Mouse (Mus musculus): Measurements from ENCODE around the gene Myh3. TPM values are rescaled to one million over a fixed set of nuclear protein-coding genes. Genes with fewer than 3 reads are reported as not detected.
"Not testable (repeated sequence)": the region's sequence is repeated elsewhere in the genome, so short reads cannot be mapped to it uniquely, and the experiment has no call there.

Myh3 gene
- total RNA-seq, 2 experiments from 2014 or later, result 0.05 TPM; not detected in 1

DNA sequence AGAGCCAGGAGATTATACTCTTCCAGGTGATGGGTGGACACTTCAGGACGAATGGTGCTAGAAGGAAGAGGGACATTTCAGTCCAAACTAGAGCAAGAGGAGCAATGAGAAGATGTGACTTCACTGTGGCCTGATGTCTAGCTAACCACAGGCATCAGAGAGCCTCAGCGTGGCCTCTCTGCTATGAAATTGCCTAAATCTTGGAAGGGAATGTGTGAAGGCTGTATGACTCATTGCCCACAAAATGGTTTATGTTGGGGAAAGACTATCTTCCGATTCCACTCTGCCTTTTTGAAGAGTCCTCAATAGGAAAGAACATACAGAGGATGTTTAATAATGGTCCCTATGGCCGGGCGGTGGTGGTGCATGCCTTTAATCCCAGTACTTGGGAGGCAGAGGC, 1.3 kb upstream of the Myh3 start:
- DNase-seq, result no peak
- intact Hi-C loops (cut with DNase I), result no loop called here

DNA sequence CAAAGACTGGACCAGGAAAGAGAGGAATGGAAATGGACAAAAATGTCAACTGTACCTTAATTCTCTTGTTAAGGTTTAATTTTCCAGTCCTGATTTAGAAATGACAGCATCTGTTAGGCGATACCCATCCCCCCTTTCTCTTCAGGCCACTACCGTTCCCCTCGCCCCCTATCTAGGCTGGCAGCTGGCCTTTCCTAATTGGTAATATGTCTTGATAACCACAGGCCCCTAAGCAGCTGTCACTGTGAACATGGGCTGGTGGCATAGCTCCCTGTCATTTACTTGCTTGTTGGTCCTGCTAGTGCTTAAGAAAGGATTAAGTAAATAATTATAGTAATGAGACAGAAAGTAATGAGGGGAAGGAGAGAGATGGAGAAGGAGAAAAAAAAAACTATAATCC, 665 bp upstream of the Myh3 start:
- no peak for DNase-seq
- intact Hi-C loops (cut with DNase I), result no loop called here

DNA sequence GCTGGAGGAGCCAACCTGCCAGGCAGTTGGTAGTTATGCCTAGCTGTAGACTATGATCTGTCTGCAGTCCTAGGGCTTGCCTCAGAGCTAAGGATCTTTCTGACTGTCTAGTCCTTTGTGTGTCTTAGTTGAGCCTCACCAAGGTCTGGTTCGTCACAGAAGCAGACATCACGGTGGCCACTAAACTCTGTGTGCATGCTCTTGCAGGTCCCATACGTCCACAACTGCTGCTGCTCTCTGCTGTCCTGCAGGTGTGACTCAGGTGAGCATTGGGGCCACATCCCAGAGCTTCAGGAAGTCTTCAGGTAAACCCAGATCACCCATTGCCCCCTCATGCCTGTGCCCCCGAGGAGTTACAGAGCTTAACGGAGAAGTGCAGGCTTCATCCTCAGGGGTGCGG, 788 bp downstream of the Myh3 start:
- DNase-seq, result no peak
- intact Hi-C loops (cut with DNase I), result no loop called here

DNA sequence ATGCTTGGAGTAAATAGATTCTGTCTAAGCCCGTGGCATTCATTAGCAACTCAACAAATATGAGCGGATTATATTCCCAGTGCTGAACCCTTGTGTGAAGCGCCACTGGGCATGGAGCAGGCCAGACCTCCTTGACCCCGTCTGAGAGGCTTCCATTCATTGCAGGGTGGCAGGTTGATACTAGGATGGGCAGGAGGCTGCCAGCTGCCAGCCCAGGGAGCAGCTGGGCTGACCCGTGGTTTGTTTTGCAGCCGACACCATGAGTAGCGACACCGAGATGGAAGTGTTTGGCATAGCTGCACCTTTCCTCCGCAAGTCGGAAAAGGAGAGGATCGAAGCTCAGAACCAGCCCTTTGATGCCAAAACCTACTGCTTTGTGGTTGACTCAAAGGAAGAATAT, 1.6 kb downstream of the Myh3 start:
- intact Hi-C loops (cut with DNase I), result loop anchor here (10.0 kb wide), 1 partner anchor 255 kb away; no protein-coding TSS in a partner anchor
- no peak for DNase-seq

DNA sequence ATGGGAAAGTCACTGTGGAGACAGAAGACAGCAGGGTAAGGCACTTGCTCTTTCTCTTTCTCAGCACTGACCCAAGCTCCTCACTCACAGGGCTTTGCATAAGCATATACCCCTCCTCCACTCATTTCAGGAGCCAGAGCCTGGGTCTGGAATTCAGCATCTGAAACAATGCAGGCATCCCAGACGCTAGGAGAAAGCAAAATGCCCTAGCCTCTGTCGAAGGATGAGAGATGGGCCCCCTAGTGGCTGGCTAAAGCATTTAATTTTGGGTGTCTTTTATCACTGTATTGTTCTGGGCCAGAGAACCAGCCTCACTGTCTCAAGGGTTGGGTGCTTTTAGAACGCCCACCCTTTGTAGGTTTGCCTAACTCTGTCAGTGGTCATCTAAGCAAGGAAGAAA, 2.1 kb downstream of the Myh3 start:
- peak; percentile 62 to 77 for DNase-seq
- intact Hi-C loops (cut with DNase I), result loop anchor here (10.0 kb wide), 1 partner anchor 255 kb away; no protein-coding TSS in a partner anchor

DNA sequence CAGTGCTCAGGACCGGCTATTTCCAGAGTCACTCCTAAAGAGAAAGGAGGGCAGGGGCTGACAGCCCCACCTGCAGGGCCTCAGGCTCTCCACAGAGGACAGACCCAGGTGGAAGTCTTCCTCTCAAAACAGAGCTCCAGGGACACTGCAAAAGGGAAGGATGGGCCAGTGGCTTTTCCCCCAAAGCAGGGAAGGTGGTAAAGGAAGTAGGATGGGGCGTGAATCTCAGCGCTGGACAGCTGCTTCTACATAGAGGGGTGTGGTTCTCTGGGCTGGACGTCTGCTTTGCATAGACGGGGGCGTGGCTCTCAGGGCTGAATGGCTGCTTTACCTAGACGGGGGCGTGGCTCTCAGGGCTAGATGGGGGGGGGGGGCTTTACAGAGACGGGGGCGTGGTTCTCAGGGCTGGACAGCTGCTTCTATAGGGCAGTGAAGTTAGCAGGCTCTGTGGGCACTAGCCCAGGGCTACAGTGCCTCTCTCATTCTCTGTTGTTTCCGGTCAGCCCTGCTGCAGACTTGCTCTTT, 3.1 kb downstream of the Myh3 start:
- intact Hi-C loops (cut with DNase I), result loop anchor here (10.0 kb wide), 1 partner anchor 256 kb away; no protein-coding TSS in a partner anchor
- DNase-seq, result no peak

DNA sequence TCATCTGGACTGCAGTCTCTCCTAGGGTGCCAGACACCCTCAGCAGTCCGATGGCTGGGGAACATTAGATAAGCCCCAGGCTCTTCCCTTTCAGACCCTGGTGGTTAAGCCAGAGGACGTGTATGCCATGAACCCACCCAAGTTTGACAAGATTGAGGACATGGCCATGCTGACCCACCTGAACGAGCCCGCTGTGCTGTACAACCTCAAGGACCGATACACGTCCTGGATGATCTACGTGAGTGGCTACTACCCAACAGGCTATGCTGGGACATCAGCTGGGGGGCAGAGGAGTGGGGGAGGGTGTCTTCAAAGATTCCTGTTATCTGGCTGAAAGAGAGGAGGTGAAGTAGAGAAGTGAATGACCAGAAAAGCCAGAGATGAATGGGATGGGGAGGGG, 4.1 kb downstream of the Myh3 start:
- no peak for DNase-seq
- intact Hi-C loops (cut with DNase I), result loop anchor here (10.0 kb wide), 1 partner anchor 257 kb away; no protein-coding TSS in a partner anchor

DNA sequence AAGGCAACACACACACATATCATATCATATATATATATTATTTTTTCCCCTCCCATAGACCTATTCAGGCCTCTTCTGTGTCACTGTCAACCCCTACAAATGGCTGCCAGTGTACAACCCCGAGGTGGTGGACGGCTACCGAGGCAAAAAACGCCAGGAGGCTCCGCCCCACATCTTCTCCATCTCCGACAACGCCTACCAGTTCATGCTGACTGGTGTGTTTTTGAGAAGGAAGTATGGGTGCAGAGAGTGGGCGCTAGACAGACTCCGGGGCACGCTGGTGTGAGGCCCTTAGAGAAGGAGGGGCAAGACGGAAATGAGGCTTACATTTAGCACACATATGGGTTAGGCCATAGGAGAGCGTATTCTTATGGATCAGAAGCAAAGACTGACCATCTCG, 4.7 kb downstream of the Myh3 start:
- intact Hi-C loops (cut with DNase I), result loop anchor here (10.0 kb wide), 1 partner anchor 258 kb away; no protein-coding TSS in a partner anchor
- no peak for DNase-seq

DNA sequence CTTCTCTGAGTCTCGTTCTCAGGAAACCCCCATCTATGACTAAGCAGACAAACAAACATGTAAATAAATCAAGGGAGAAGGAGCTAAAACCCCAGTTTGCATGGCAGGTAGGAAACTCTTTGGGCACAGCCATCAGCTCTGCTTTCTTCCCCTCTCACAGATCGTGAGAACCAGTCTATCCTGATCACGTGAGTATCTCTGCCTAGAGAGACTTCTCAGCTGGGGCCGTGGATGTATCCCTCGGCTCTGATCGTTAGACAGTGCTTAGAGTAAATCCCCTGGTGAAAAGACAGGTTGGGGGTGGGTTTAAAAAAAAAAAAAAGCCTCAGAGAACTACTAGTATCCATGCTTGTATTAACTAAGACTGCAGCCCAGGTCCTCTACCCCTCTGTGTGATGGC, 5.1 kb downstream of the Myh3 start:
- intact Hi-C loops (cut with DNase I), result loop anchor here (10.0 kb wide), 1 partner anchor 258 kb away; no protein-coding TSS in a partner anchor
- no peak for DNase-seq

DNA sequence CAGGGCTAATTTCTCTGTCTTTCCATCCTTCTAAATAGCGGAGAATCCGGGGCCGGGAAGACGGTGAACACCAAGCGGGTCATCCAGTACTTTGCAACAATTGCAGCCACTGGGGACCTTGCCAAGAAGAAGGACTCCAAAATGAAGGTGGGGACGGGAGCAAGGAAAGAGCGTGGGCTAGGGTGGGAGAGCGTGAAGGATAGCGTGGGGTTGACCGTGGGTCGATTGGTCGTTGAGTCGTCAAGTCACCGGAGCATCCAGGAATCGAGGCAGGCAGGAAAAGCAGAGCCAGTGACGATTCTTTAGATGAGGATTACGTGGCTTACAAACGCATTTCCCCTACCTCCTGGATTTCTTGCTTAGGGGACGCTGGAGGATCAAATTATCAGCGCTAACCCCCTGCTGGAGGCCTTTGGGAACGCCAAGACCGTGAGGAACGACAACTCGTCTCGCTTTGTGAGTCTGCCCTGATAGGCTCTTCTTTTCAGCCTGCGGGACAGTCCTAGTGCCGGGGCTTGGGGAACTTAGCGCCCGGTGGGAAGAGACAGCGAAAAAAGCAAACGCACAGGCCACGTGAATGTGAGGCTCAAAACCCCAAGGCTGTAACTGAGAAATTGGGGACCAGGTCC, 5.7 kb downstream of the Myh3 start:
- intact Hi-C loops (cut with DNase I), result loop anchor here (10.0 kb wide), 1 partner anchor 259 kb away; no protein-coding TSS in a partner anchor
- no peak for DNase-seq

DNA sequence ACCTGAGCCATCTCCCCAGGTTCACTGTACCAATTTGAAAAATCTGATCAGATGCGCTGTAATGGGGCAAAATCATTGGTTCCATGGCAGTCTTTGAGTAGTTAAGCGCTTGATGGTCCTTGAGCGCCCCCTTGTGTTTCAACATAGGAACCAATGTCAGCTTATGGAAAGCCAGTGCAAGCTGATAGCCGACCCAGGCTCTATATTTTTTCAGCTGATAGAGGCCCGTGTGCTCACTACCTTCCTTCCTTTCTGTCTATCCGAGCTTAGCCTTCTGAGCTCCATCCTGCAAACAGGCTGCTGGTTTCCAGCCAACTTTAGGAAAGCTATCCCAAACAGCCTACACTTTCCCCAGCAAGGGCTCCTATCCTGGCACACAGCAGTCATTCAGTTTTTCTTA, 7.4 kb downstream of the Myh3 start:
- DNase-seq, result peak; percentile 73 to 83
- intact Hi-C loops (cut with DNase I), result loop anchor here (1.0 to 10.0 kb wide), 3 partner anchors 60 to 261 kb away; partner anchors contain the start of gene Tmem220

DNA sequence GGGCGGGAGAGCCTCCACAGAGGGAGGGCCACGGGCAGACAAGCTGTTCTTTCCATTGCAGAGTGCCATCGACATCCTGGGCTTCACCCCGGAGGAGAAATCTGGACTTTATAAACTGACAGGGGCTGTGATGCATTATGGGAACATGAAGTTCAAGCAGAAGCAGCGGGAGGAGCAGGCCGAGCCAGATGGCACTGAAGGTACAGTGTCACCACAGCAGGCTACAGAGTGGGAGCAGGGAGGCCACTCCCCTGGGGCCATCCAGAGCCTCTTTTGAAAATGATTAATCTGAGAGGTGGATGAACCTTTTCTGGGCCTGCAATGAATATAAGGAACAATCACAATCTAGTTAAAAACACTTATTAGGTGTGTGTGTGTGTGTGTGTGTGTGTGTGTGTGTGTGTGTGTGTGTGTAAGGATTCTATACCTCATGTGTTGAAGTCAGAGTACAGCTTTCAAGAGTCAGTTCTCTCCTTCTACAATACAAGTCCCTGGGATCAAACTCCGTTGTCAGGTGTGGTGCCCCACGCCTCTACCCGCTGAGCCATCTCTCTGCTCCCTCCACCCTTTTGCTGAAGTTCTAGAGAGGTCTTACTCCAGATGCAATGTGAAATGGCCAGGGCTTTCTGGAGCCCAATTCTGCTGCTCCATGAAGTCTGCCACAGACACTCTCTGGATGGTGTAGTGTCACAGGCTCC, 8.5 kb downstream of the Myh3 start:
- DNase-seq, result no peak
- intact Hi-C loops (cut with DNase I), result loop anchor here (5.0 to 10.0 kb wide), 2 partner anchors 184 to 262 kb away; no protein-coding TSS in a partner anchor

DNA sequence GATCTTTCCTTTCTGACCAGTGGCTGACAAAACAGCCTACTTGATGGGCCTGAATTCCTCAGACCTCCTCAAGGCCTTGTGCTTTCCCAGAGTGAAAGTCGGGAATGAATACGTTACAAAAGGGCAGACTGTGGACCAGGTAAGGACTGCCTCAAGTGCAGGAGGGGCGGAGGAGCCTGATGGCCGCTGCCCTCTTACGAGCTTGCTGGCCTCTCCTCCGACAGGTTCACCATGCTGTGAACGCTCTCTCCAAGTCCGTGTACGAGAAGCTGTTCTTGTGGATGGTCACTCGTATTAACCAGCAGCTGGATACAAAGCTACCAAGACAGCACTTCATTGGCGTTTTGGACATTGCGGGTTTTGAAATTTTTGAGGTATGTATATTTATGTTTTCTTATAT, 9.1 kb downstream of the Myh3 start:
- intact Hi-C loops (cut with DNase I), result loop anchor here (5.0 to 10.0 kb wide), 2 partner anchors 185 to 262 kb away; no protein-coding TSS in a partner anchor
- DNase-seq, result no peak

DNA sequence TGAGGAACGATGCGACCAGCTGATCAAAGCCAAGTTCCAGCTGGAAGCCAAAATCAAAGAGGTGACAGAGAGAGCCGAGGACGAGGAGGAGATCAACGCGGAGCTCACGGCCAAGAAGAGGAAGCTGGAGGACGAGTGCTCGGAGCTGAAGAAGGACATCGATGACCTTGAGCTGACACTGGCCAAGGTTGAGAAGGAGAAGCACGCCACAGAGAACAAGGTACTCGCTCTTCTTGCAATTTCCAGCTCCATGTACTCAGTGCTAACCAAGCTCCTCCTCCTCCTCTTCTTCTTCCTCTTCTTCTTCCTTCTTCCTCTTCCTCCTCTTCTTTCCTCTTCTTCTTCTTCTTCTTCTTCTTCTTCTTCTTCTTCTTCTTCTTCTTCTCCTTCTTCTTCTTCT, 14.3 kb downstream of the Myh3 start:
- intact Hi-C loops (cut with DNase I); DNase-seq: not testable (repeated sequence)

DNA sequence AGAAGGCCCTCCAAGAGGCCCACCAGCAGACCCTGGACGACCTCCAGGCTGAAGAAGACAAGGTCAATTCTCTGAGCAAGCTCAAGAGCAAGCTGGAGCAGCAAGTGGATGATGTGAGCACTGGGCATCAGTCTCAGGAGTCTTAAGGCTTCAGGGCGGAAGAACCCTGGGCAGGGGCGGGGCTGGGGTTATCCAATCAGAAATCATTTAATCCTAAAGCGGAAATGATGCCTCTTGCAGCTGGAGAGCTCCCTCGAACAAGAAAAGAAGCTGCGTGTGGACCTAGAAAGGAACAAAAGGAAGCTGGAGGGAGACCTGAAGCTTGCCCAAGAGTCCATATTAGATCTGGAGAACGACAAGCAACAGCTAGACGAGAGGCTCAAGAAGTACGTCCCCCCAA, 15.1 kb downstream of the Myh3 start:
- intact Hi-C loops (cut with DNase I), result no loop called here

DNA sequence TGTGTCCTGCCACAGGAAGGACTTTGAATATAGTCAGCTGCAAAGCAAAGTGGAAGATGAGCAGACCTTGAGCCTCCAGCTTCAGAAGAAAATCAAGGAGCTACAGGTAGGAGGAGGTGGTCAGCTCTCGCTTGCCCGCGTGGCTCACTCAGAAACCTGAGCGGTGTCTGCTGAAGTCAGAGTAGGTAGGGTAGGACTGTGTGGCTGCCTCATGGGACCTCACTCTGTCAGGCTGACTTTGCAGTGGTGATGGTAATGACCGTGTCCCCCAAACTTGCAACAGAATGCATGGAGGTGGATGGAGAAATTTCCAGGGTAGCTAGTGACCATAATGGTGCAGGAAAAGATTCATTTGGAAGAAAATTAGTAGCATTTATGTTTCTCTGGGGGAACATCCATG, 15.6 kb downstream of the Myh3 start:
- intact Hi-C loops (cut with DNase I), result no loop called here

More for the DNA sequence above, 15.1 kb downstream of the Myh3 start:
- no peak for DNase-seq

DNA sequence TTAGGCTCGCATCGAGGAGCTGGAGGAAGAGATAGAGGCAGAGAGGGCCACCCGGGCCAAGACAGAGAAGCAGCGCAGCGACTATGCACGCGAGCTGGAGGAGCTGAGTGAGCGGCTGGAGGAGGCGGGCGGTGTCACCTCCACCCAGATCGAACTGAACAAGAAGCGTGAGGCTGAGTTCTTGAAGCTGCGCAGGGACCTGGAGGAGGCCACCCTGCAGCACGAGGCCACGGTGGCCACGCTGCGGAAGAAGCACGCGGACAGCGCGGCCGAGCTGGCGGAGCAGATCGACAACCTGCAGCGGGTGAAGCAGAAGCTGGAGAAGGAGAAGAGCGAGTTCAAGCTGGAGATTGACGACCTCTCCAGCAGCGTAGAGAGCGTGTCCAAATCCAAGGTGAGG, 16.4 kb downstream of the Myh3 start:
- intact Hi-C loops (cut with DNase I), result no loop called here

More for the DNA sequence above, 15.6 kb downstream of the Myh3 start:
- DNase-seq, result no peak

DNA sequence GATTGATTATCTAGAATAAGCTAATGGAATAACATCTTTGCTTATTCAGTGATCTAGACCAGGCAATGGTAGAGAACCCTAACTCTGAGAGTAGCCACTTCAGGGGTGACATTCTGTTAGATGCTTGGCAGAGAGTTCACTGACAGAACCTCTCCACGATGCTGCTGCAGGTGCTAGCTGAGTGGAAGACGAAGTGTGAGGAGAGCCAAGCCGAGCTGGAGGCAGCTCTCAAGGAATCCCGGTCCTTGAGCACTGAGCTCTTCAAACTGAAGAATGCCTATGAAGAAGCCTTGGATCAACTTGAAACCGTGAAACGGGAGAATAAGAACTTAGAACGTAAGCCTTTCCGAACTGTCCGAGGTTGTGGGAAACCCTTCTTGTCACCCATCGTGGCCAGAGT, 19.6 kb downstream of the Myh3 start:
- intact Hi-C loops (cut with DNase I), result no loop called here
- DNase-seq, result no peak

More for the DNA sequence above, 16.4 kb downstream of the Myh3 start:
- DNase-seq, result no peak

DNA sequence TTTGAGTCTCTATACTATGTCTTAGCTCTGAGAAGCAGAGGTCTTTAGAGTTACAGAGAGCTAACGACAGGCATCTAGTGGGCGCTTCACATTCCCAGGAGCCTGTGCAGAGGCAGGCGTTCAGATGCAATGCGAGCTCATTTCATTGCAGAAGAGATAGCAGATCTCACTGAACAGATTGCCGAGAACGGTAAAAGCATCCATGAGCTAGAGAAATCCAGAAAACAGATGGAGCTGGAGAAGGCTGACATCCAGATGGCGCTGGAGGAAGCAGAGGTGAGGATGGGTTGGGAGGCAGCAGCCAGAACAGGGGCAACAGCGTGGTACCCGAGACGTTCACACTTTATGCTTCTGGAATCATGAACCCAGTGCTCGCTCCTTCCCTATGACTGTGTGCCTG, 20.3 kb downstream of the Myh3 start:
- intact Hi-C loops (cut with DNase I), result no loop called here
- DNase-seq, result no peak

DNA sequence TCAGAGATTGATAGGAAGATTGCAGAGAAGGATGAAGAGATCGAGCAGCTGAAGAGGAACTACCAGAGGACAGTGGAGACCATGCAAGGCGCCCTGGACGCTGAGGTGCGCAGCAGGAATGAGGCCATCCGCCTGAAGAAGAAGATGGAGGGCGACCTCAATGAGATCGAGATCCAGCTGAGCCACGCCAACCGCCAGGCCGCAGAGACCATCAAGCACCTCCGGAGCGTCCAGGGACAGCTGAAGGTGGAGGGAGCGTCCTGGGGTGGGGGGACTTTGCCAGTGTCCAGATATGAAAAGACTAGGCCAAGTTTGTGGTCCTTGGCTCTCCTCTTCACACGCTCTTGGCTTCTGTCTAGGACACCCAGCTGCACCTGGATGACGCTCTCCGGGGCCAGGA, 21.1 kb downstream of the Myh3 start:
- intact Hi-C loops (cut with DNase I), result no loop called here
- DNase-seq, result no peak

DNA sequence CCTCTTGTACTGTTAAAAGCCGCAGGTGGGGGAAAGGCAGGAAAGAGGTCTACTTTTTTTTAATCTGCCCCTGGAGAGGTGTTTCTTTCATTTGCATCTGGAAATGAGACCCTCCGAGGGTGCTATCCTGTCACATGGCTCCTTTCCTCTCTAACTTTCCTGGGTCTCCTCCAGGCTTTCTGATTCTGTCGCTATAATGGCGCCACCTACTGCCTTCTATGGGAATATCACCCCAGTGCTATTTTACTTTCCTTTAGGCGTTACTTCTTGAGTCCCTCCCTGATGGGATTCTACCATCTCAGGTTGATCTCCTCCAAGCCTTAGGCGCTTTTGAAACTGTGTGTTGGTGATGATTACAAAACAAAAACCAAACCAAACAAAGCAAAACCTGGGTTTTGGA, 22.1 kb downstream of the Myh3 start:
- intact Hi-C loops (cut with DNase I), result loop anchor here (5.0 kb wide), 1 partner anchor 78 kb away; no protein-coding TSS in a partner anchor
- peak; percentile 38 to 66 for DNase-seq

Data from heart, postnatal 10 days (tissue).